Mouse (Mus musculus) olfactory bulb, adult 2 months (tissue): Measurements from ENCODE around the gene Metap2. TPM values are rescaled to one million over a fixed set of nuclear protein-coding genes. Genes with fewer than 3 reads are reported as not detected.

ENCODE experiments used
- H3K27ac ChIP-seq: fragments of 200-500 bp; 2 replicates; pipeline ENCODE4 v1.5.1; 2012; ENCODE audit warnings: low read depth, low read length; ENCODE audit not compliant: insufficient read depth
- H3K4me1 ChIP-seq: fragments of 200-500 bp; 2 replicates; pipeline ENCODE4 v1.6.1; 2012; ENCODE audit warnings: low read length; ENCODE audit not compliant: control insufficient read depth, insufficient read depth
- H3K4me3 ChIP-seq: fragments of 200-500 bp; 2 replicates; pipeline ENCODE4 v1.5.1; 2012; ENCODE audit warnings: mild to moderate bottlenecking, low read depth, low read length, moderate library complexity; ENCODE audit not compliant: insufficient read depth
- CTCF ChIP-seq: fragments of 200-500 bp; IDR thresholded peaks from 2 replicates; pipeline ENCODE4 v1.5.1; 2012; ENCODE audit warnings: low read depth, mild to moderate bottlenecking, low read length, moderate library complexity; ENCODE audit not compliant: insufficient read depth
- POLR2A ChIP-seq: fragments of 200-500 bp; IDR thresholded peaks from 2 replicates; pipeline ENCODE4 v1.6.1; 2012; ENCODE audit warnings: mild to moderate bottlenecking, low read depth, low read length, moderate library complexity; ENCODE audit not compliant: insufficient read depth
- WGBS: fragments of 180-500 bp; shearing (Covaris S2); methylation state at CpG from one replicate; pipeline ENCODE4 v1.1.7; 2018; 5-methylcytosine and 5-hydroxymethylcytosine counted together
- polyA plus RNA-seq: library from polyadenylated mRNA; stranded (reverse); fragments of >200 nt; gene quantifications from 2 replicates; pipeline ENCODE4 v1.2.4, GENCODE M21; 2012; ENCODE audit warnings: low replicate concordance; ENCODE audit not compliant: missing spikeins, insufficient read depth, insufficient read length

Metap2 gene
- polyA plus RNA-seq, 1 experiment = 499 TPM

GRCm38 (mm10) chr10:93931431-93931830 lies 34.5 kb upstream of the Metap2 start:
- Histone ChIP-seq H3K4me1 (peaks cover 7% of the 10 kb centered on the region), H3K4me3 (no peak overlapping the region), H3K27ac (no peak overlapping the region)
- TF ChIP-seq CTCF (no peak), POLR2A (no peak)
- WGBS = 72% methylated on average over 9 of the region's 9 CpGs

GRCm38 (mm10) chr10:93930236-93930824 lies 33.4 kb upstream of the Metap2 start:
- Histone ChIP-seq H3K4me1 (peaks cover 7% of the 10 kb centered on the region), H3K27ac (no peak overlapping the region), H3K4me3 (no peak overlapping the region)
- WGBS = 86% methylated on average over 4 of the region's 4 CpGs
- TF ChIP-seq POLR2A (no peak), CTCF (no peak)

- 75% methylated on average over 5 of the region's 5 CpGs for WGBS
- Histone ChIP-seq H3K4me1 (no peaks in the 10 kb centered on the region), H3K27ac (no peak overlapping the region), H3K4me3 (no peak overlapping the region)
- TF ChIP-seq CTCF (no peak), POLR2A (no peak)
These were observed 27.8 kb upstream of the Metap2 start for GRCm38 (mm10) chr10:93924666-93925065.

DNA sequence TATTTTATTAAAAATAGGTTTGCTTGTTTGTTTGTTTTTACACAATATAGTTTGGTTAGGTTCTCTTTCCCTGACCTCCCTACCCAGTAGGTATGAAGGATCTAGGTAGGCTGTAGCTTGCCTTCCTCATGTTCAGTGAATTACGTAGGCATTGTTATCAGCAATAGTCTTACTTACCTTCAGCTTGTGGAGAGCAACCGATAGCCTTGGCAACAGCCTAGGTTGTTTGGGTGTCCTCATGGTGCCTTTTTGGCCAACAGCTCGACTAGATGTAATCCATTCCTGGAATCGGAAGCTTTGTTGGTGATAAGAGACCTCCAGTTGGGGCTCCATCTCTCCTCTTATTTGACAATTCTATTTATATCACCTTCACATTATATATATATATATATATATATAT lies 24.3 kb upstream of the Metap2 start:
- Histone ChIP-seq H3K4me1 (peaks cover 3% of the 10 kb centered on the region; the same call in 1 of the 2 replicates), H3K27ac (no peak overlapping the region), H3K4me3 (no peak overlapping the region)
- TF ChIP-seq CTCF (no peak), POLR2A (no peak)
- WGBS = 95% methylated on average over 4 of the region's 4 CpGs

- Histone ChIP-seq H3K4me1 (peaks cover 14% of the 10 kb centered on the region), H3K4me3 (no peak overlapping the region), H3K27ac (no peak overlapping the region)
- TF ChIP-seq CTCF (no peak), POLR2A (no peak)
- 51% methylated on average over 13 of the region's 13 CpGs for WGBS
These were observed 22.3 kb upstream of the Metap2 start for GRCm38 (mm10) chr10:93919227-93919626.

- H3K27ac ChIP-seq = no peak overlapping the region
- WGBS = 37% methylated on average over 6 of the region's 6 CpGs
- TF ChIP-seq POLR2A (no peak), CTCF (no peak)
- no peak overlapping the region for H3K4me3 ChIP-seq
- H3K4me1 ChIP-seq = peaks cover 14% of the 10 kb centered on the region
These were observed 21.8 kb upstream of the Metap2 start for GRCm38 (mm10) chr10:93918701-93919100.

GRCm38 (mm10) chr10:93918087-93918486 lies 21.2 kb upstream of the Metap2 start:
- no peak overlapping the region for H3K4me3 ChIP-seq
- peaks cover 14% of the 10 kb centered on the region for H3K4me1 ChIP-seq
- TF ChIP-seq POLR2A = no peak
- TF ChIP-seq CTCF = no peak
- WGBS = 92% methylated on average over 2 of the region's 2 CpGs
- no peak overlapping the region for H3K27ac ChIP-seq

GRCm38 (mm10) chr10:93916778-93917177 lies 19.9 kb upstream of the Metap2 start:
- Histone ChIP-seq H3K4me1 (peaks cover 14% of the 10 kb centered on the region), H3K4me3 (no peak overlapping the region), H3K27ac (no peak overlapping the region)
- 76% methylated on average over 2 of the region's 2 CpGs for WGBS
- TF ChIP-seq POLR2A = no peak
- TF ChIP-seq CTCF = no peak

- Histone ChIP-seq H3K4me3 (no peak overlapping the region), H3K4me1 (peaks cover 14% of the 10 kb centered on the region), H3K27ac (no peak overlapping the region)
- no peak for TF ChIP-seq POLR2A
- WGBS = 10% methylated on average over 11 of the region's 11 CpGs
These were observed 18.8 kb upstream of the Metap2 start for GRCm38 (mm10) chr10:93915531-93916275.
